Mouse (Mus musculus): ENCODE measurements around the gene Ruvbl2.
A peak's percentile ranks its signal among the peaks of the same experiment; 100 is the strongest.

Ruvbl2 gene

GRCm38 (mm10) chr7:45461326-45461725 is 23.4 kb upstream of the Ruvbl2 start:
- DNase-seq (ENCODE audit: low spot score) = no peak

GRCm38 (mm10) chr7:45460860-45461314 is 23.0 kb upstream of the Ruvbl2 start:
- peak; percentile 65 for DNase-seq (ENCODE audit: low spot score)

GRCm38 (mm10) chr7:45460377-45460776 is 22.5 kb upstream of the Ruvbl2 start:
- no peak for DNase-seq (ENCODE audit: low spot score)

GRCm38 (mm10) chr7:45459564-45460140 is 21.8 kb upstream of the Ruvbl2 start, which contains the start of gene Ftl1:
TSS of gene Ftl1 (minus strand) at chr7:45459884.
- DNase-seq (ENCODE audit: low spot score) = peak; percentile 99

- DNase-seq (ENCODE audit: low spot score) = peak; percentile 88
These were observed 21.1 kb upstream of the Ruvbl2 start for GRCm38 (mm10) chr7:45458748-45459563.

- DNase-seq (ENCODE audit: low spot score) = peak; percentile 34
These were observed 19.5 kb upstream of the Ruvbl2 start for GRCm38 (mm10) chr7:45457204-45458060.

GRCm38 (mm10) chr7:45456721-45457203 is 18.9 kb upstream of the Ruvbl2 start:
- DNase-seq (ENCODE audit: low spot score) = no peak

GRCm38 (mm10) chr7:45455932-45456696 is 18.2 kb upstream of the Ruvbl2 start:
- DNase-seq (ENCODE audit: low spot score) = no peak

GRCm38 (mm10) chr7:45454971-45455370 is 17.1 kb upstream of the Ruvbl2 start:
- no peak for DNase-seq (ENCODE audit: low spot score)

GRCm38 (mm10) chr7:45451344-45451982 is 13.6 kb upstream of the Ruvbl2 start:
- DNase-seq (ENCODE audit: low spot score) = peak; percentile 90

GRCm38 (mm10) chr7:45449974-45450373 is 12.1 kb upstream of the Ruvbl2 start:
- no peak for DNase-seq (ENCODE audit: low spot score)

GRCm38 (mm10) chr7:45447325-45447990 is 9.6 kb upstream of the Ruvbl2 start:
- peak; percentile 68 for DNase-seq (ENCODE audit: low spot score)

GRCm38 (mm10) chr7:45446589-45446988 is 8.7 kb upstream of the Ruvbl2 start:
- no peak for DNase-seq (ENCODE audit: low spot score)

GRCm38 (mm10) chr7:45443526-45444420 is 5.9 kb upstream of the Ruvbl2 start:
- DNase-seq (ENCODE audit: low spot score) = no peak

GRCm38 (mm10) chr7:45437046-45437445 is 850 bp downstream of the Ruvbl2 start:
- peak; percentile 65 for DNase-seq (ENCODE audit: low spot score)

- DNase-seq (ENCODE audit: low spot score) = no peak
These were observed 1.5 kb downstream of the Ruvbl2 start for GRCm38 (mm10) chr7:45436444-45436843.

GRCm38 (mm10) chr7:45435038-45435437 is 2.9 kb downstream of the Ruvbl2 start:
- peak; percentile 57 for DNase-seq (ENCODE audit: low spot score)

GRCm38 (mm10) chr7:45434203-45435015 is 3.5 kb downstream of the Ruvbl2 start, which contains the start of gene Gys1:
TSS of gene Gys1 (plus strand) at chr7:45434844.
- DNase-seq (ENCODE audit: low spot score) = peak; percentile 100
